Mouse (Mus musculus) kidney, embryonic 16.5 days (tissue): ENCODE results near the gene Cx3cr1. TPM values are rescaled to one million over a fixed set of nuclear protein-coding genes. Genes with fewer than 3 reads are reported as not detected.

ENCODE experiments used
- polyA plus RNA-seq: library from polyadenylated mRNA; unstranded; fragments of >200 nt; fragmentation: Nextera tagmentation; extraction: Ambion mirVana; gene quantifications from 2 replicates; pipeline ENCODE4 v1.2.1, GENCODE M21; 2015

Gene Cx3cr1
- polyA plus RNA-seq, 1 experiment from 2014 or later, result 5.3 TPM

Other genes starting within 250 kb of the Cx3cr1 start
- 0.05 and 0.09 TPM in 2 replicates for gene Scn11a, start 244.4 kb downstream of the Cx3cr1 start, polyA plus RNA-seq
- gene Wdr48, start 175.0 kb downstream of the Cx3cr1 start, polyA plus RNA-seq, result 54.2 and 56.5 TPM in 2 replicates
- 28.0 and 29.5 TPM in 2 replicates for gene Gorasp1, start 132.3 kb downstream of the Cx3cr1 start, polyA plus RNA-seq
- 0.20 and 0.35 TPM in 2 replicates for gene Ttc21a, start 132.3 kb downstream of the Cx3cr1 start, polyA plus RNA-seq
- gene Csrnp1, start 85.2 kb downstream of the Cx3cr1 start, polyA plus RNA-seq, result 7.1 and 8.7 TPM in 2 replicates
- 0.22 and 0.23 TPM in 2 replicates for gene Xirp1, start 46.3 kb downstream of the Cx3cr1 start, polyA plus RNA-seq
- gene Ccr8, start 22.2 kb upstream of the Cx3cr1 start, polyA plus RNA-seq, result not detected in 2 replicates
- 36.3 and 37.0 TPM in 2 replicates for gene Slc25a38, start 40.5 kb upstream of the Cx3cr1 start, polyA plus RNA-seq
- 1,478 and 1,498 TPM in 2 replicates for gene Rpsa, start 57.8 kb upstream of the Cx3cr1 start, polyA plus RNA-seq
- not detected in 2 replicates for gene Mobp, start 79.8 kb upstream of the Cx3cr1 start, polyA plus RNA-seq
- gene Myrip, start 231.6 kb upstream of the Cx3cr1 start, polyA plus RNA-seq, result 0.19 and 0.30 TPM in 2 replicates